Mouse (Mus musculus) hindbrain, embryonic 10.5 days (tissue): Measurements from ENCODE around the gene Ccdc88c. TPM values are rescaled to one million over a fixed set of nuclear protein-coding genes. Genes with fewer than 3 reads are reported as not detected.
"Not testable (repeated sequence)": the region's sequence is repeated elsewhere in the genome, so short reads cannot be mapped to it uniquely, and the experiment has no call there.

ENCODE experiments used
- DNase-seq: peaks from one replicate; pipeline ENCODE4 v3.0.0-alpha.2; 2017; ENCODE audit warnings: low spot score
- H3K27ac ChIP-seq: fragments of 300-500 bp; sonication (generic); 2 replicates; pipeline ENCODE4 v1.5.1; 2016; ENCODE audit warnings: mild to moderate bottlenecking, moderate library complexity
- H3K27me3 ChIP-seq: fragments of 300-500 bp; sonication (generic); 2 replicates; pipeline ENCODE4 v1.6.1; 2016; ENCODE audit warnings: mild to moderate bottlenecking; ENCODE audit not compliant: poor library complexity, insufficient read depth, severe bottlenecking
- H3K36me3 ChIP-seq: fragments of 300-500 bp; sonication (generic); 2 replicates; pipeline ENCODE4 v1.6.1; 2016; ENCODE audit warnings: mild to moderate bottlenecking, moderate library complexity
- H3K4me1 ChIP-seq: fragments of 300-500 bp; sonication (generic); replicated peaks from 2 replicates; pipeline ENCODE4 v1.6.1; 2016; ENCODE audit warnings: mild to moderate bottlenecking
- H3K4me3 ChIP-seq: fragments of 300-500 bp; sonication (generic); 2 replicates; pipeline ENCODE4 v1.5.1; 2016; ENCODE audit warnings: mild to moderate bottlenecking, moderate library complexity
- H3K9me3 ChIP-seq: fragments of 300-500 bp; sonication (generic); 2 replicates; pipeline ENCODE4 v1.6.1; 2016; ENCODE audit warnings: mild to moderate bottlenecking, moderate library complexity
- WGBS: fragments of 180-500 bp; shearing (Covaris S2); methylation state at CpG from one replicate; pipeline ENCODE4 v1.1.7; 2016; 5-methylcytosine and 5-hydroxymethylcytosine counted together
- polyA plus RNA-seq: library from polyadenylated mRNA; unstranded; fragments of >200 nt; fragmentation: Nextera tagmentation; extraction: Ambion mirVana; gene quantifications from 2 replicates; pipeline ENCODE4 v1.2.1, GENCODE M21; 2016

Ccdc88c gene
- polyA plus RNA-seq, 1 experiment from 2014 or later = 13.3 TPM

- H3K27me3 ChIP-seq = no peaks in the 10 kb centered on the region
- peaks cover 12% of the 10 kb centered on the region for H3K36me3 ChIP-seq
- H3K27ac ChIP-seq = no peak overlapping the region
- no peak for DNase-seq
- peaks cover 93% of the 10 kb centered on the region for H3K4me1 ChIP-seq
- no peak overlapping the region for H3K4me3 ChIP-seq
- no peaks in the 10 kb centered on the region for H3K9me3 ChIP-seq
- 77% methylated on average over 10 of the region's 10 CpGs for WGBS
Measured at GRCm38 (mm10) chr12:101014549-101015164, 14.2 kb downstream of the Ccdc88c start.

- H3K9me3 ChIP-seq, H3K4me3 ChIP-seq, DNase-seq, H3K27me3 ChIP-seq: not testable (repeated sequence)
- Histone ChIP-seq H3K27ac (peak overlapping the region; percentile 50; the same call in 1 of the 2 replicates), H3K36me3 (peaks cover 11% of the 10 kb centered on the region), H3K4me1 (peaks cover 92% of the 10 kb centered on the region)
- 92% methylated on average over 9 of the region's 9 CpGs for WGBS
Measured at GRCm38 (mm10) chr12:101013668-101014067, 15.2 kb downstream of the Ccdc88c start.

DNA sequence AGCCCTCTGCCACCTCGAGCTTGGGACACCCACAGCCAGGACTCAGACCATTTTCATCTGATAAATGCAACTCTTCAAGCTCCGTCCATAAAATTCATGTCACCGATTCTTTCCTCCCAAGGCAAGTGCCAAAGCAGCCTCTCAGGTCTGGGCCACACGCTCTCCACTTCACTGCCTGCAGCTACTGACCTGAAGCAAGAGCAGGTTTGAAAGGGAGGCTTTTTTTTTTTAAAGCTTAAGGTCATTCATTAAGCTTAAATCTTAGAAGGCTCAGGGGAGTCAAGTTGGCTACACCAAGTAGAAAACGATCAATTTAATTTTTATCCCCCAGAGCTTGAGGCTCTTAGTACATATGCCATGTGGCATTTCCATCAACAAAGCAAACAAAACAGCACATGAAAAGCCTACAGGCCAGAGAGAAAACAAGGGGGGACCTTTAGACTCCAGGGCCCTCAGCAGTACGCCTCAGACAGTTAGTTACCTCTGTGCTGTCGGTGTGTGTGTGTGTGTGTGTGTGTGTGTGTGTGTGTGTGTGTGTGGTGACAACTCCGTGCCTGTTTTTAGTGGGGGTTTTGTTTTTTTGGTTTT is 15.7 kb downstream of the Ccdc88c start:
- Histone ChIP-seq H3K4me3 (no peak overlapping the region), H3K27ac (peak overlapping the region; percentile 67), H3K9me3 (no peaks in the 10 kb centered on the region), H3K36me3 (peaks cover 11% of the 10 kb centered on the region), H3K27me3 (no peaks in the 10 kb centered on the region), H3K4me1 (peaks cover 92% of the 10 kb centered on the region)
- DNase-seq = no peak
- WGBS = 55% methylated on average over 8 of the region's 8 CpGs

DNA sequence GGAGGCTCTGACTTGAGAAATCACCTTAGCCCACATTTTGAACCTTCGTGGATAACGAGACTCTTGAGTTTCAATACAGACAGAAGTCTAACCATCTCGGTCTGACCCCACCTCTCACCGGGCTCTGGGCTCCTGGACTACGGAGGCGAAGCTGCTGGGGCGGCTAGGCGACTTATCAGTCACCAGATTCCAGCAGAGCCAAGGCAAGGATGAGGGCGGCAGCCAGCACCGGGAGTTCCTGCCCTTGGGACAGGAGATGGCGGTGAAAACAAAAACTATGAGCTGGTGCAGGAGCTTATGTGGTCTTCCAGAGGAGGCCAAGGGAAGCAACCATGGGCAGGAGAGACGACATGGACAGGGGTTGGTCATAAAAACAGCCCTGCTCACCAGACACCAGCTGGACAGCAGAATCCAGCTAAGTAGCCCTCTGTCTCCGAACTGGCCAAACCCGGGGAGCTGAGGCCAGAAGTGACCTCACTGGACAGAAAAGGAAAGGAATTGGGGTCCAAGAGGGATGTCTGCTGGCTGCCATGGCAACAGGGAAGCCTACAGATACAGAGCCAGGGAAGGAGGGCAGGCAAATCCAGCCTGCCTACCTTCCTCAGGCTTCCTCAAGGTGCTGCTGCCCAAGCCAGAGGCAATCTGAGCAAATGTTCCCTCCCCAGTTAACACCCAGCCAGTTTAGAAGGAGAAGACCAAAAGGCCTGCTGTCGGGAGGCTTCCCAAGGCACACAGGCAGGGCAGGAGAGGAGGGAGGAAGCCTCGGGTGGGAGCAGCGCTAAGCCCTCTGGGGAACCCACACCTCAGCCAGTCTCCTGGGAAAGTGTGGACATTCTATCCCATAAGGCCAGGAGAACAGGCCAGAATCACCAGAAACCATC is 16.4 kb downstream of the Ccdc88c start:
- WGBS = 35% methylated on average over 17 of the region's 17 CpGs

DNA sequence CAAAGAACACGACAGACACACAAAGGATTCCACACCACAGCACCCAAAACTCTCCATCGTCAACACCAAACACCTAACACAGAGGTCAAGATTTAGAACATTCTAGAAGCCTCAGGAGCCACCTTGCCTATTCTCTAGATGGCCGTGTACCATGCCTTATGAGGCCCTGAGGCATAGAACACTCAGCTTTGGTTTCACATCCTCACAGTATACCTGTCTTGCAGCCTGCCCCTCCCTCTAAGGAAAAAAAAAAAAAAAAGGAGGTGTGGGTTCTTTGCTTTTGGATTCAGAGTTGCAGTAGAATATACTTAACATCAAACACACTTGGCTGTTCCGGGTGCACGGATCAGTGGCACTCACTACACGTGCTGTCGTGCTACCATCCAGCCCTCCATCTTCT is 17.8 kb downstream of the Ccdc88c start:
- Histone ChIP-seq H3K36me3 (peaks cover 9% of the 10 kb centered on the region; the same call in 1 of the 2 replicates), H3K27me3 (no peaks in the 10 kb centered on the region), H3K9me3 (no peaks in the 10 kb centered on the region), H3K4me3 (no peak overlapping the region), H3K4me1 (peaks cover 90% of the 10 kb centered on the region), H3K27ac (no peak overlapping the region)
- DNase-seq = no peak
- 90% methylated on average over 7 of the region's 7 CpGs for WGBS

More for the DNA sequence above, 16.4 kb downstream of the Ccdc88c start:
- Histone ChIP-seq H3K4me1 (peaks cover 92% of the 10 kb centered on the region), H3K27me3 (no peaks in the 10 kb centered on the region), H3K4me3 (no peak overlapping the region), H3K36me3 (peaks cover 11% of the 10 kb centered on the region), H3K27ac (peak overlapping the region; percentile 67), H3K9me3 (no peaks in the 10 kb centered on the region)
- no peak for DNase-seq

DNA sequence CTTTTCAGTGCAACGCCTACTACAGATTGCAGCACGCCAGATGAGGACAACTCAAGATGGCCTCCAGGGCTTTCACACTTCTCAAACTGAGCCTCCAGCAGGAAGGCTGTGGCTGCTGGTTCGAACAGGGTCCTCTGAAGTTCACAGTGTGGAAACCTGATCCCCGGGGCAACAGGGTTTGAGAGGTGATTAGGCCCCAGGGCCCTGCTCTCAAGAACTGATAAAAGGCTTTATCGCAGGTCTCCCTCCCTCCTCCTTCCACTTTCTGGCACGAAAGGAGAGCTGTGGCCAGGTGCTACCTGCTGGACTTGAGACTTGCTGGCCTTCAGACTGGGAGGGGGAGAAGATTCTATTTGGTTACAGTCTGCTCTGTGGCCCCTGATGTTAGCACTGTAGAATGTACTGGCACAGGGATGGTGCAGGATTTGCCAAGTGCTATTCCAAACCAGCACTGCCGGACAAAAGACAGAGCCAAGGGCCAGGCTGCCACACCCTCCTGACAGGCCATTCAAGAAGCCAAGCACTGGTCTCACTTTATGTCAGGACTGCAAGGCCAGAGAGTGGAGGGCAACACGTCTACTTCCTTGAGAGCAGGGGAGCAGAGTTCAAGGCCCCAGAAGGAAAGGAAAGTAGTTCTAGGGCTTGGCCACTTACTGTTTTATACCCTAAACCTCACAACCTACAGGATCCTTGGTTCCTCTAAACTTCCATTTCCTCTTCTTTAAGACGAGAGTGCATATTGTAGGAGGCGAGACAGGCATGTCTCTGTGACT is 18.5 kb downstream of the Ccdc88c start:
- H3K27ac ChIP-seq = 0 out of 2 replicates have a peak overlapping the region, but pooled peaks have one; percentile 5
- H3K27me3 ChIP-seq = no peaks in the 10 kb centered on the region
- no peak overlapping the region for H3K4me3 ChIP-seq
- DNase-seq = no peak
- 64% methylated on average over 10 of the region's 10 CpGs for WGBS
- no peaks in the 10 kb centered on the region for H3K9me3 ChIP-seq
- H3K4me1 ChIP-seq = peaks cover 90% of the 10 kb centered on the region
- H3K36me3 ChIP-seq = peaks cover 16% of the 10 kb centered on the region; the same call in 1 of the 2 replicates

DNA sequence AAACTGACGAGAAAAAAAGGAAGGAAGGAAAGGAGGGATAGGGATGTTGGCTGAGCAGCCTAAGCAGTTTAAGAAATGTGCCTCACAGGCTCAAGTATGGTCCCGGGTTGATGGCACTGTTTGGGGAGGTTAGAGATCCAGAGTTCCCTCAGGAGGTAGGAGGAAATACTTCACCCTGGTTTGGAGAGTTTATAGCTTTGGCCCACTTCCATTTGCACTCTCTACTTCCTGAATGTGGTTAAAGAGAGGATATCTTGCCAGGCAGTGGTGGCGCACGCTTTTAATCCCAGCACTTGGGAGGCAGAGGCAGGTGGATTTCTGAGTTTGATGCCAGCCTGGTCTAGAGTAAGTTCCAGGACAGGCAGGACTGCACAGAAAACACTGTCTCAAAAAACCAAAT is 19.6 kb downstream of the Ccdc88c start:
- no peak for DNase-seq
- no peak overlapping the region for H3K4me3 ChIP-seq
- H3K27ac ChIP-seq = no peak overlapping the region
- H3K27me3 ChIP-seq = no peaks in the 10 kb centered on the region
- peaks cover 90% of the 10 kb centered on the region for H3K4me1 ChIP-seq
- no peaks in the 10 kb centered on the region for H3K9me3 ChIP-seq
- H3K36me3 ChIP-seq = peaks cover 18% of the 10 kb centered on the region; the same call in 1 of the 2 replicates
- 84% methylated on average over 4 of the region's 4 CpGs for WGBS

GRCm38 (mm10) chr12:101008648-101009047 is 20.2 kb downstream of the Ccdc88c start:
- DNase-seq = no peak
- WGBS = 29% methylated on average over 4 of the region's 4 CpGs
- peaks cover 89% of the 10 kb centered on the region for H3K4me1 ChIP-seq
- no peak overlapping the region for H3K4me3 ChIP-seq
- 0 out of 2 replicates have a peak overlapping the region, but pooled peaks have one; percentile 47 for H3K27ac ChIP-seq
- H3K36me3 ChIP-seq = peaks cover 18% of the 10 kb centered on the region; the same call in 1 of the 2 replicates
- H3K9me3 ChIP-seq = no peaks in the 10 kb centered on the region
- H3K27me3 ChIP-seq = no peaks in the 10 kb centered on the region

DNA sequence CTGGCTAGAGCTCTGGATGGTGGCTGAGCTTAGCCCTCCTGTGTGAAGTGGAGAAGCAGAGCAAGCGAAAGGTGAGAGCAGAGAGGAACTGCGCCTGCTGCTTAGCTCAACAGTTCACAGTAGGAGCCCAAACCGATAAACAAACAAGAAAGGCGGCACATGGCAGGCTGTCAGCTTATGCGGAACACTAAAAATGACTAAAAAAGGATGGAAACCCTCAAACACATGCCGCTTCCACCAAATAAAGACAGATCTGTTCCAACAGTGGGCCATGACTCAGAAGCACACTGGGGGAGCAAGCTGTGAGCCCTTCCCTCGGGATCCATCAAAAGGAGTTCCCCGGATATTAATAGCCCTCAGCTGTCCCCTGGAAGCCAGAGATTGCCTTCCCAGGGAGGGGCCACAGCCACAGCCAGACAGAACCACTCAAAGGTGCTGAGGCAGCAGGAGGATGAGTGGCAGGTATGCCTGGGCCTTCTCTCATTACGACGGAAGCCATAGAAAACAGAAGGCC is 20.8 kb downstream of the Ccdc88c start:
- no peaks in the 10 kb centered on the region for H3K9me3 ChIP-seq
- peaks cover 18% of the 10 kb centered on the region; the same call in 1 of the 2 replicates for H3K36me3 ChIP-seq
- 0 out of 2 replicates have a peak overlapping the region, but pooled peaks have one; percentile 47 for H3K27ac ChIP-seq
- H3K4me1 ChIP-seq = peaks cover 89% of the 10 kb centered on the region
- WGBS = 31% methylated on average over 10 of the region's 10 CpGs
- H3K4me3 ChIP-seq = no peak overlapping the region
- DNase-seq = no peak
- H3K27me3 ChIP-seq = no peaks in the 10 kb centered on the region

DNA sequence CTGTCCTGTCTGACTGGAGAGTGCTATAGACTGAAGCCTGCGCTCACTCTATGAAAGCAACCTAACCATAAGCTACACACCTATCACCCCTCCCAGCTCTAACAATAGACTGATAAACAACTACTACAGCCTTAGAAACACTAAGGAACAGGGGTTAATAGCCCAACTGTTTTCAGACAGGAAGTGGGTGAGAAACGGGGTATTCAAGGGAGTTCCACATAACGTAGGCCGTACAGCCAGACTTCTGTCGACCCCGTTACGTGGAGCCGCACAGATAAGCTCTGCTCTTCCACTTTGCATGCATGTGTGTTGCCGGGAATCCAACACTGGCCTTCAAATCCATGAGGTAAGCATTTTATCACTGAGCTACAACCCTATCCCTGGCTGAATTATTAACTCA is 21.4 kb downstream of the Ccdc88c start:
- Histone ChIP-seq H3K9me3 (no peaks in the 10 kb centered on the region), H3K4me3 (no peak overlapping the region), H3K27me3 (no peaks in the 10 kb centered on the region), H3K36me3 (peaks cover 18% of the 10 kb centered on the region; the same call in 1 of the 2 replicates), H3K27ac (no peak overlapping the region), H3K4me1 (peaks cover 89% of the 10 kb centered on the region)
- DNase-seq = no peak
- WGBS = 86% methylated on average over 9 of the region's 9 CpGs

DNA sequence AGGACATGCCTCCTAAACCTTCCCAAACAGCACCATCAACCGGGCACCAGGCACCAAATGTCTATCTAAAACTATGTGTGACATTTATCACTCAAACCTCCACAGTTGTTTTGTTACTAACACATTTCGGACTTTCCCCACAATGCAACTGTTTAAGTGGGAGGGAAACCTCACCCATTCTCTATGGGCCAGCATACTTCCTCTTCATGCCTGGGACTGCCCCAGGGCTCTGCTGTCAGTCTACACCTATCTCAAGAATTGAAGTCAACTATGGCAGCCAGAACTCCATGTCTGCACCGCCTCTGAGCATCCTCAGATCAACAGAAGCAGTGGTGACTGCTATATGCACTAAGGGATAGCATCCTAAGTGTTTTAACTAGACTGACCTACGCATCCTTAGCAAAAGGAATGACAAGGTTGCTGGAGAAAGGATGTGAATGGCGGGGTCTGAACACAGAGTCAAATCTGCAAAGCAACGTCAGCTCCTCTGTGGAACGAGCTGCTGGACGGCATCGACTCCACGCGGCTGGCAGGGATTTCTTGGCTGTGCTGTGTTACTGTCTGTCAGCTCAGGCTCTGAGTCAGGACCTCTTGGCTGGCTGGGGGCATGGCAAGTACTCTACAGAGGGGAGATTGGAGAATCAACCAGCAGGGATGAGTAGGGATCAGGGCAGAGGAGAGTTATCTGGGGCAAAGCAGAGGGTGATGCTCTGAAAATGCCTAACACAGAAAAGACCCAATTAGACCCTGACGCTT is 23.0 kb downstream of the Ccdc88c start:
- H3K27ac ChIP-seq = peak overlapping the region; percentile 72
- no peak overlapping the region for H3K4me3 ChIP-seq
- no peak for DNase-seq
- WGBS = 87% methylated on average over 12 of the region's 12 CpGs
- no peaks in the 10 kb centered on the region for H3K27me3 ChIP-seq
- peaks cover 94% of the 10 kb centered on the region for H3K4me1 ChIP-seq
- H3K36me3 ChIP-seq = peaks cover 20% of the 10 kb centered on the region; the same call in 1 of the 2 replicates
- no peaks in the 10 kb centered on the region for H3K9me3 ChIP-seq
